Mouse (Mus musculus) duodenum, adult 2 months (tissue): Measurements from ENCODE around the gene Mbip. TPM values are rescaled to one million over a fixed set of nuclear protein-coding genes. Genes with fewer than 3 reads are reported as not detected.

ENCODE experiments used
- polyA plus RNA-seq: library from polyadenylated mRNA; depleted of rRNA; stranded (reverse); fragments of >200 nt; gene quantifications from 2 replicates; pipeline ENCODE4 v1.2.3, GENCODE M21; 2012; ENCODE audit warnings: low replicate concordance; rRNA removed

The Mbip gene
- 0.24 and 2.0 TPM in 2 replicates for polyA plus RNA-seq

GRCm38 (mm10) chr12:56345367-56346089, at the start of gene Mbip:
Mbip (minus strand) TSS chr12:56345894.

Other genes with a start within 250 kb of the Mbip start
- not detected in 2 replicates for gene Nkx2-1, start 191.0 kb upstream of the Mbip start, polyA plus RNA-seq